Mouse (Mus musculus): ENCODE measurements around the gene Coro1b.

DNA sequence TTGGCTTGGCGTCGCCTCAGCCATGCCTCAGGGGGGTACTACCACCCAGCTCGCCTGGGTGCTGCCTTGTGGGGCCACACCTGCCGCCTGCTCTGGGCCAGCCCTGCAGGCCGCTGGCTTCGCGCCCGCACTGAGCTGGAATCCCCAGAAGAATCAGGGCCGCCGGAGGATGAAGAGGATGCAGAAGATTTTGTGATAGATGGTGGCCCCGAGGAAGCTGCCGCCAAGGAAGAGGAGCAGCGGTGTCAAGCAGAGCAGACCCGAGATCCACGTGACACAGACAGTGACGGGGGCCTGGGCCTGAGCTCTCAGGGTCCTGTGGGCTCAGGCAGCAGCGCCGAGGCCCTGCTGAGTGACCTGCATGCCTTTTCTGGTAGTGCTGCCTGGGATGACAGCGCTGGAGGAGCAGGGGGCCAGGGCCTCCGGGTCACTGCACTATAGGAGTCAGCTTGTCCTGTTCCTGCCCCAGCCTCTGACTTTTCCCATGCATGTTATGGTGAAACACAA, 7.7 kb downstream of the Coro1b start:
- no peak for TF ChIP-seq CTCF (IDR thresholded peaks at IDR 0.05; ENCODE audit: low read depth, low read length)
- no peak for TF ChIP-seq POLR2A (IDR thresholded peaks at IDR 0.05; ENCODE audit: borderline replicate concordance, low read depth, low read length)
